Comparison of ENCODE assay signal across 28 mouse cellular contexts in genomic region chr1:194593155-194593554, GRCm38 (mm10). TPM values are rescaled to one million over a fixed set of nuclear protein-coding genes. Genes with fewer than 3 reads are reported as not detected.
DNase-seq lines count a peak whose midpoint lies in the region; ATAC-seq lines count a peak whose summit lies in the region.
"Had no signal": no experiment of that assay in that cellular context is flagged by ENCODE, and none has a peak within 500 bp of the region (broad histone marks: within the 10 kb centered on the region; RNA-seq: fewer than 3 reads in every experiment).

No protein-coding gene starts in this region.

- no peak overlapping the region for H3K4me2 ChIP-seq in embryonic facial prominence, embryonic 14.5 days (ENCODE audit: low read depth, low read length)
- H3K4me2 ChIP-seq: embryonic facial prominence, embryonic 13.5 days; forebrain, embryonic 13.5 days; heart, embryonic 13.5 days; hindbrain, embryonic 13.5 days; intestine, embryonic 15.5 days had no signal

- ATAC-seq in embryonic facial prominence, embryonic 14.5 days (ENCODE audit: low read depth), result no peak
- ATAC-seq: activated CD4-positive, CD25-positive, alpha-beta regulatory T cell, adult 4 months; CD4-positive, CD25-positive, alpha-beta regulatory T cell, adult 4 months; forebrain, embryonic 13.5 days; forebrain, embryonic 16.5 days; hindbrain, embryonic 16.5 days; intestine, embryonic 15.5 days had no signal

- peaks cover 26% of the 10 kb centered on the region for H3K4me1 ChIP-seq in embryonic facial prominence, embryonic 14.5 days (ENCODE audit: control insufficient read depth, insufficient read depth, low read length)

- no peaks in the 10 kb centered on the region for H3K9me3 ChIP-seq in embryonic facial prominence, embryonic 14.5 days (ENCODE audit: control insufficient read depth, low read length)
- H3K9me3 ChIP-seq: embryonic facial prominence, embryonic 13.5 days; forebrain, embryonic 10.5 days; forebrain, embryonic 13.5 days; heart, embryonic 13.5 days; hindbrain, embryonic 10.5 days; hindbrain, embryonic 13.5 days; intestine, embryonic 15.5 days had no signal

- H3K9ac ChIP-seq in embryonic facial prominence, embryonic 14.5 days (ENCODE audit: low read depth, low read length), result no peak overlapping the region
- H3K9ac ChIP-seq: embryonic facial prominence, embryonic 13.5 days; forebrain, embryonic 13.5 days; heart, embryonic 13.5 days; hindbrain, embryonic 13.5 days; intestine, embryonic 15.5 days had no signal

- no peak overlapping the region for H3K27ac ChIP-seq in embryonic facial prominence, embryonic 14.5 days (replicated peaks; ENCODE audit: low read depth, low read length)
- H3K27ac ChIP-seq: embryonic facial prominence, embryonic 13.5 days; forebrain, embryonic 10.5 days; forebrain, embryonic 13.5 days; gastrocnemius, adult 2 months; heart, adult 2 months; hindbrain, embryonic 10.5 days; hindbrain, embryonic 13.5 days; intestine, embryonic 15.5 days had no signal

- peak; percentile 22 for DNase-seq in heart, adult 8-10 months (ENCODE audit: low spot score)
- DNase-seq in heart, postnatal 4 days, result no peak
- peak; percentile 53 for DNase-seq in NIH3T3 (ENCODE audit: low read depth)
- DNase-seq in embryonic facial prominence, embryonic 14.5 days (ENCODE audit: low spot score), result peak; percentile 87
- peak; percentile 88 for DNase-seq in fibroblast of lung, adult 2 months (ENCODE audit: low read depth)
- DNase-seq in kidney, postnatal 10 days, result no peak
- no peak for DNase-seq in testis, postnatal 10 days (ENCODE audit: low spot score)
- DNase-seq in urinary bladder, postnatal 4 days (ENCODE audit: low spot score in 2 of 2), result no peak
- DNase-seq: adrenal gland, postnatal 10 days; adrenal gland, postnatal 36 days; cerebellum, adult 18-20 months; cerebellum, adult 9-10 months; cerebellum, postnatal 14 days; gastrocnemius, adult 2 months; gastrocnemius, postnatal 14 days; heart, adult 2 months; kidney, adult 11 months had no signal

- H3K27me3 ChIP-seq in embryonic facial prominence, embryonic 14.5 days (replicated peaks; ENCODE audit: control insufficient read depth, insufficient read depth, low read length), result no peaks in the 10 kb centered on the region
- H3K27me3 ChIP-seq: embryonic facial prominence, embryonic 13.5 days; forebrain, embryonic 13.5 days; heart, embryonic 13.5 days; hindbrain, embryonic 13.5 days; intestine, embryonic 15.5 days had no signal

- no peaks in the 10 kb centered on the region for H3K36me3 ChIP-seq in embryonic facial prominence, embryonic 14.5 days (ENCODE audit: control insufficient read depth, insufficient read depth, low read length)
- H3K36me3 ChIP-seq: embryonic facial prominence, embryonic 13.5 days; forebrain, embryonic 10.5 days; heart, embryonic 13.5 days; hindbrain, embryonic 10.5 days; hindbrain, embryonic 13.5 days; intestine, embryonic 15.5 days had no signal

- WGBS in embryonic facial prominence, embryonic 14.5 days, result 24% methylated on average over 5 of the region's 5 CpGs

- no peak overlapping the region for H3K4me3 ChIP-seq in embryonic facial prominence, embryonic 14.5 days (ENCODE audit: low read depth, low read length)
- H3K4me3 ChIP-seq: embryonic facial prominence, embryonic 13.5 days; forebrain, embryonic 10.5 days; forebrain, embryonic 13.5 days; gastrocnemius, adult 2 months; heart, adult 2 months; heart, embryonic 13.5 days; hindbrain, embryonic 10.5 days; hindbrain, embryonic 13.5 days; intestine, embryonic 15.5 days had no signal

RNA-seq across cellular contexts. Expression of gene Plxna2, which starts 24.9 kb away (rescaled TPM):
- 10 to 100 TPM; 18.8 to 28.3 (median 25.5) TPM for total RNA-seq in heart, adult 8-10 months (2022)
- total RNA-seq in heart, postnatal 4 days (2021), result 10 to 100 TPM; 23.7 to 24.7 TPM
- polyA plus RNA-seq in embryonic facial prominence, embryonic 14.5 days (2014; fragmentation: Nextera tagmentation; extraction: Ambion mirVana), result 12.8 and 14.8 TPM in 2 replicates
- polyA plus RNA-seq: activated CD4-positive, CD25-positive, alpha-beta regulatory T cell, adult 4 months; CD4-positive, CD25-positive, alpha-beta regulatory T cell, adult 4 months had no signal

Comparison
In these comparisons a context has a peak if more than half of its experiments do, and no peak if none do; other contexts are left out.
1. DNase-seq: peak in heart, adult 8-10 months (single experiment), NIH3T3 (single experiment), embryonic facial prominence, embryonic 14.5 days (single experiment) and fibroblast of lung, adult 2 months (single experiment); none in heart, postnatal 4 days (single experiment), kidney, postnatal 10 days (single experiment), testis, postnatal 10 days (single experiment) and urinary bladder, postnatal 4 days (0 of 2).